Mouse (Mus musculus): Measurements from ENCODE around the gene Aldh6a1. TPM values are rescaled to one million over a fixed set of nuclear protein-coding genes. Genes with fewer than 3 reads are reported as not detected.

The Aldh6a1 gene
- 61.7 and 75.7 TPM in 2 replicates for polyA plus RNA-seq (2021; fragmentation: Nextera tagmentation)
- long read RNA-seq, experiment 1, transcript Aldh6a1-201 (12 exons, 3,399 nt) = major isoform, 71 of 119 reads
- long read RNA-seq, experiment 1, partial matches to known transcripts = 37 of 119 reads
- long read RNA-seq, experiment 1, other reads (novel, unspliced or antisense) = 11 of 119 reads
- long read RNA-seq, experiment 2, transcript Aldh6a1-201 (12 exons, 3,399 nt) = major isoform, 460 of 528 reads
- long read RNA-seq, experiment 2, partial matches to known transcripts = 21 of 528 reads
- long read RNA-seq, experiment 2, other reads (novel, unspliced or antisense) = 47 of 528 reads

GRCm38 (mm10) chr12:84450718-84451646, at the start of gene Aldh6a1, which contains the start of gene Lin52:
Gene Aldh6a1 (minus strand): TSS chr12:84451004.
Gene Lin52 (plus strand): TSS chr12:84451422.

GRCm38 (mm10) chr12:84416834-84417604, 33.8 kb downstream of the Aldh6a1 start, which contains the start of gene Rnf113a2:
Gene Rnf113a2 (plus strand): TSS chr12:84417196.

GRCm38 (mm10) chr12:84408819-84409507, 41.8 kb downstream of the Aldh6a1 start, which contains the start of the genes Entpd5 and Bbof1:
Gene Entpd5 (minus strand): TSS chr12:84409029.
Gene Bbof1 (plus strand): TSS chr12:84409071.

Other genes starting within 250 kb of the Aldh6a1 start
- gene Elmsan1, start 232.1 kb downstream of the Aldh6a1 start, polyA plus RNA-seq (2021; fragmentation: Nextera tagmentation) = 6.0 and 8.0 TPM in 2 replicates
- gene Ptgr2, start 165.8 kb downstream of the Aldh6a1 start, polyA plus RNA-seq (2021; fragmentation: Nextera tagmentation) = 22.2 and 35.4 TPM in 2 replicates
- gene Zfp410, start 134.2 kb downstream of the Aldh6a1 start, polyA plus RNA-seq (2021; fragmentation: Nextera tagmentation) = 20.4 and 21.8 TPM in 2 replicates
- gene Coq6, start 89.3 kb downstream of the Aldh6a1 start, polyA plus RNA-seq (2021; fragmentation: Nextera tagmentation) = 22.0 and 22.8 TPM in 2 replicates
- 6.8 TPM in 2 replicates for gene Fam161b, start 89.2 kb downstream of the Aldh6a1 start, polyA plus RNA-seq (2021; fragmentation: Nextera tagmentation)
- 10.9 and 13.0 TPM in 2 replicates for gene Entpd5, start 42.0 kb downstream of the Aldh6a1 start, polyA plus RNA-seq (2021; fragmentation: Nextera tagmentation)
- 1.1 and 1.5 TPM in 2 replicates for gene Bbof1, start 41.9 kb downstream of the Aldh6a1 start, polyA plus RNA-seq (2021; fragmentation: Nextera tagmentation)
- gene Rnf113a2, start 33.8 kb downstream of the Aldh6a1 start, polyA plus RNA-seq (2021; fragmentation: Nextera tagmentation) = 18.2 and 19.2 TPM in 2 replicates
- 39.6 and 39.7 TPM in 2 replicates for gene Lin52, start 418 bp upstream of the Aldh6a1 start, polyA plus RNA-seq (2021; fragmentation: Nextera tagmentation)
- gene Vsx2, start 118.8 kb upstream of the Aldh6a1 start, polyA plus RNA-seq (2021; fragmentation: Nextera tagmentation) = 0.06 TPM in 1 of 2 replicates, not detected in the other
- gene Abcd4, start 166.4 kb upstream of the Aldh6a1 start, polyA plus RNA-seq (2021; fragmentation: Nextera tagmentation) = 8.9 and 9.9 TPM in 2 replicates
- 0.09 TPM in 1 of 2 replicates, not detected in the other for gene Vrtn, start 190.0 kb upstream of the Aldh6a1 start, polyA plus RNA-seq (2021; fragmentation: Nextera tagmentation)
- 1.1 and 1.4 TPM in 2 replicates for gene Syndig1l, start 247.8 kb upstream of the Aldh6a1 start, polyA plus RNA-seq (2021; fragmentation: Nextera tagmentation)

Data from layer of hippocampus, adult 6 months (tissue).